Mouse (Mus musculus): ENCODE results near the gene Gm5798.
"Not testable (repeated sequence)": the region's sequence is repeated elsewhere in the genome, so short reads cannot be mapped to it uniquely, and the experiment has no call there.

Gene Gm5798

GRCm38 (mm10) chr14:41348309-41348708 is at the start of gene Gm5798:
Gene Gm5798 (plus strand): TSS chr14:41348609.
- not testable (repeated sequence) for DNase-seq

- DNase-seq: not testable (repeated sequence)
These were observed 37.9 kb downstream of the Gm5798 start, which contains the start of gene Gm7945 for GRCm38 (mm10) chr14:41386279-41386678. Gene Gm7945 (minus strand): TSS chr14:41386379.

Data from cerebellum, adult 18-20 months (tissue).